8 mouse cellular contexts compared by ENCODE assay signal in genomic region chr2:27441767-27442707, GRCm38 (mm10). TPM values are rescaled to one million over a fixed set of nuclear protein-coding genes. Genes with fewer than 3 reads are reported as not detected.
DNase-seq lines count a peak whose midpoint lies in the region; ATAC-seq and TF ChIP-seq lines count a peak whose summit lies in the region.

Gene Brd3os (plus strand): TSS chr2:27442324.

- ATAC-seq in embryonic facial prominence, embryonic 13.5 days (ENCODE audit: insufficient number of reproducible peaks, insufficient read depth, low FRiP score, low TSS enrichment, low read depth): peak; percentile 88
- ATAC-seq in limb, embryonic 12.5 days (ENCODE audit: insufficient number of reproducible peaks, insufficient read depth, low FRiP score, low TSS enrichment, low read depth): peak; percentile 85
- peak; percentile 92 for ATAC-seq in midbrain, embryonic 15.5 days (replicated peaks)

- H3K27ac ChIP-seq in embryonic facial prominence, embryonic 13.5 days: peak within 1 kb of the TSS; percentile 87
- H3K27ac ChIP-seq in kidney, adult 2 months (ENCODE audit: insufficient read depth, low read depth, low read length): no peak within 1 kb of the TSS
- peak within 1 kb of the TSS; percentile 35; the same call in 1 of the 2 replicates for H3K27ac ChIP-seq in limb, embryonic 12.5 days
- H3K27ac ChIP-seq in midbrain, embryonic 15.5 days: peak within 1 kb of the TSS; percentile 86
- no peak within 1 kb of the TSS for H3K27ac ChIP-seq in spleen, adult 2 months (ENCODE audit: insufficient read depth, low read length)

- H3K9me3 ChIP-seq in embryonic facial prominence, embryonic 13.5 days: no peaks in the 10 kb centered on the region
- no peaks in the 10 kb centered on the region for H3K9me3 ChIP-seq in limb, embryonic 12.5 days
- H3K9me3 ChIP-seq in midbrain, embryonic 15.5 days: no peaks in the 10 kb centered on the region

- peak within 1 kb of the TSS; percentile 81 for H3K4me2 ChIP-seq in embryonic facial prominence, embryonic 13.5 days
- peak within 1 kb of the TSS; percentile 87 for H3K4me2 ChIP-seq in limb, embryonic 12.5 days
- H3K4me2 ChIP-seq in midbrain, embryonic 15.5 days: peak within 1 kb of the TSS; percentile 66

- H3K9ac ChIP-seq in embryonic facial prominence, embryonic 13.5 days: peak within 1 kb of the TSS; percentile 79
- H3K9ac ChIP-seq in limb, embryonic 12.5 days (replicated peaks): peak within 1 kb of the TSS; percentile 71
- H3K9ac ChIP-seq in midbrain, embryonic 15.5 days: peak within 1 kb of the TSS; percentile 75

- 2% methylated on average over 36 of the region's 36 CpGs for WGBS in embryonic facial prominence, embryonic 13.5 days
- 2% methylated on average over 36 of the region's 36 CpGs for WGBS in kidney, adult 2 months
- 2% methylated on average over 36 of the region's 36 CpGs for WGBS in limb, embryonic 12.5 days
- WGBS in midbrain, embryonic 15.5 days: under 1% methylated on average over 36 of the region's 36 CpGs
- 4% methylated on average over 36 of the region's 36 CpGs for WGBS in spleen, adult 2 months

- peaks cover 30% of the 10 kb centered on the region for H3K36me3 ChIP-seq in embryonic facial prominence, embryonic 13.5 days
- H3K36me3 ChIP-seq in kidney, adult 2 months (ENCODE audit: control insufficient read depth, insufficient read depth, low read length): no peaks in the 10 kb centered on the region
- H3K36me3 ChIP-seq in limb, embryonic 12.5 days: peaks cover 28% of the 10 kb centered on the region
- peaks cover 12% of the 10 kb centered on the region for H3K36me3 ChIP-seq in midbrain, embryonic 15.5 days (replicated peaks)
- H3K36me3 ChIP-seq in spleen, adult 2 months (ENCODE audit: control insufficient read depth, insufficient read depth, low read length): peaks cover 4% of the 10 kb centered on the region; the same call in 1 of the 2 replicates

- peak; percentile 92 for DNase-seq in 3134 (ENCODE audit: extremely low read depth, insufficient read length, low spot score)
- DNase-seq in adrenal gland, postnatal 36 days: peak; percentile 97 to 98
- peak; percentile 95 to 97 for DNase-seq in heart, adult 18-20 months
- DNase-seq in kidney, adult 2 months: peak; percentile 98
- peak; percentile 54 to 68 for DNase-seq in spleen, adult 2 months (ENCODE audit: low read depth in 1 of 2, low spot score in 2 of 2)

- TF ChIP-seq POLR2A in kidney, adult 2 months (IDR thresholded peaks at IDR 0.05; ENCODE audit: low read depth, low read length): no peak
- no peak for TF ChIP-seq POLR2A in spleen, adult 2 months (IDR thresholded peaks at IDR 0.05; ENCODE audit: low read depth, low read length)

- peak within 1 kb of the TSS; percentile 66 for H3K4me3 ChIP-seq in embryonic facial prominence, embryonic 13.5 days
- peak within 1 kb of the TSS; percentile 68 for H3K4me3 ChIP-seq in kidney, adult 2 months (ENCODE audit: insufficient read depth, low read depth, low read length)
- peak within 1 kb of the TSS; percentile 71 for H3K4me3 ChIP-seq in limb, embryonic 12.5 days (replicated peaks)
- peak within 1 kb of the TSS; percentile 53 for H3K4me3 ChIP-seq in midbrain, embryonic 15.5 days
- peak within 1 kb of the TSS; percentile 56 for H3K4me3 ChIP-seq in spleen, adult 2 months (ENCODE audit: extremely low read depth, insufficient read depth, insufficient read length)

- no peak for TF ChIP-seq CTCF in kidney, adult 2 months (conservative IDR thresholded peaks at IDR 0.05; ENCODE audit: insufficient read depth, insufficient read length, low read depth, low read length)
- no peak for TF ChIP-seq CTCF in spleen, adult 2 months (IDR thresholded peaks at IDR 0.05; ENCODE audit: extremely low read depth, insufficient read depth, insufficient read length, insufficient replicate concordance)

- H3K4me1 ChIP-seq in embryonic facial prominence, embryonic 13.5 days: peaks cover 19% of the 10 kb centered on the region
- peaks cover 4% of the 10 kb centered on the region; the same call in 1 of the 2 replicates for H3K4me1 ChIP-seq in kidney, adult 2 months (ENCODE audit: control insufficient read depth, insufficient read depth, low read length)
- peaks cover 20% of the 10 kb centered on the region; the same call in 1 of the 2 replicates for H3K4me1 ChIP-seq in limb, embryonic 12.5 days (replicated peaks)
- peaks cover 15% of the 10 kb centered on the region for H3K4me1 ChIP-seq in midbrain, embryonic 15.5 days
- peaks cover 13% of the 10 kb centered on the region for H3K4me1 ChIP-seq in spleen, adult 2 months (ENCODE audit: control insufficient read depth, insufficient read depth, insufficient read length)

- H3K27me3 ChIP-seq in embryonic facial prominence, embryonic 13.5 days: no peaks in the 10 kb centered on the region
- no peaks in the 10 kb centered on the region for H3K27me3 ChIP-seq in kidney, adult 2 months (replicated peaks; ENCODE audit: control insufficient read depth, insufficient read depth, low read length)
- H3K27me3 ChIP-seq in limb, embryonic 12.5 days: no peaks in the 10 kb centered on the region
- no peaks in the 10 kb centered on the region for H3K27me3 ChIP-seq in midbrain, embryonic 15.5 days (replicated peaks)
- H3K27me3 ChIP-seq in spleen, adult 2 months (ENCODE audit: control insufficient read depth, insufficient read depth, low read length): no peaks in the 10 kb centered on the region

RNA-seq across cellular contexts. Expression of gene Brd3os, which starts in this region (rescaled TPM):
- total RNA-seq in adrenal gland, postnatal 36 days (2021): 10 to 100 TPM in 1 of 2 experiments, 1 to 10 TPM in 1; 9.2 to 11.4 TPM
- polyA plus RNA-seq in embryonic facial prominence, embryonic 13.5 days (2015; fragmentation: Nextera tagmentation; extraction: Ambion mirVana): 15.4 and 15.7 TPM in 2 replicates
- 1 to 10 TPM; 1.4 to 1.8 TPM for total RNA-seq in heart, adult 18-20 months (2021)
- polyA plus RNA-seq in kidney, adult 2 months (2012; rRNA removed): 11.6 and 15.1 TPM in 2 replicates
- 10.7 and 11.5 TPM in 2 replicates for polyA plus RNA-seq in limb, embryonic 12.5 days (2016; fragmentation: Nextera tagmentation; extraction: Ambion mirVana)
- 42.7 and 44.5 TPM in 2 replicates for polyA plus RNA-seq in midbrain, embryonic 15.5 days (2015; fragmentation: Nextera tagmentation; extraction: Ambion mirVana)
- 1.8 and 2.4 TPM in 2 replicates for polyA plus RNA-seq in spleen, adult 2 months (2012; rRNA removed)

Comparison
In these comparisons a context has a peak if more than half of its experiments do, and no peak if none do; other contexts are left out.
1. H3K27ac ChIP-seq: peak in embryonic facial prominence, embryonic 13.5 days (single experiment), limb, embryonic 12.5 days (single experiment) and midbrain, embryonic 15.5 days (single experiment); none in kidney, adult 2 months (single experiment) and spleen, adult 2 months (single experiment).
2. Peak in every context shown above with its lines, with median percentiles within 50 percentile points of each other: DNase-seq, ATAC-seq, H3K4me2 ChIP-seq, H3K4me3 ChIP-seq and H3K9ac ChIP-seq.